Mouse (Mus musculus): ENCODE measurements around the gene Pus10.

DNA sequence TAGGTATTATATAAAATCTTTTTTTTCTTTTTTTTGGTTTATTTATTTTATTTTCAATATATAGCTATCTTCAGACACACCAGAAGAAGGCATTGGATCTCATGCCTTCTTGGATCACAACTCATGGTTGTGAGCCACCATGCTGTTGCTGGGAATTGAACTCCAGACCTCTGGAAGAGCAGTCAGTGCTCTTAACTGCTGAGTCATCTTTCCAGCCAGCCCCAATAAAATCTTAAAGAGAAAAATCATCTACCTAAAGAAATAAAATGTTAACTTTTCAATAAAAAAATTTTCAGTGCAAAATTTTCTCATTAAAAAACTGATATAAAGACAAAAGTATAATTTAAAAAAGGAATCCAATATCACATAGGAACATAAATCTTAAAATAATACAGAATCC lies 1.2 kb upstream of the Pus10 start:
- TF ChIP-seq POLR2A (IDR thresholded peaks at IDR 0.05; ENCODE audit: insufficient read length, low read depth) (no peak), USF1 (IDR thresholded peaks at IDR 0.05; ENCODE audit: low read depth) (no peak), POLR2AphosphoS2 (IDR thresholded peaks at IDR 0.05; ENCODE audit: insufficient read length, low read depth) (no peak)

Measured in myocyte (in vitro differentiated cells).